Mouse (Mus musculus) lung, postnatal 10 days (tissue): ENCODE results near the gene Mb21d2.

Experiments used
- DNase-seq: peaks from one replicate; pipeline ENCODE4 v3.0.0; 2021

The Mb21d2 gene

DNA sequence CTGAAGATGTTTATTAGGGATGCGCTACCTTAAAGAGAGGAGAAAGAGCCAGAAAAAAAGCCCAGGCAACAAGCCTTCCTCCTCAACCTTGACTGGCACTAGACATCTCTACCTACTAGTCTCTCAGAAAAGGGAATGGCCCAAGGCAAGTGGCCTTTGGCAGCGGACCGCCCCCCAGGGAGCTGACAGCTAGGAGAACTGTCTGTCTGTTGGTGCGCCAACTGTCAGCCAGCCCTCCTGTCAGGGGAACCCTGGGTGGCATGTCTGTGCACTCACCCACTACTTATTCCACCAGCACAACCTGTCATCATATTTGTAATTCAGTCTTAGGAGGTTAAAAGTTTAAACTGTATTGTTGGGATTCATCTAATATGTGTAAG, 30.3 kb downstream of the Mb21d2 start:
- DNase-seq, result no peak

DNA sequence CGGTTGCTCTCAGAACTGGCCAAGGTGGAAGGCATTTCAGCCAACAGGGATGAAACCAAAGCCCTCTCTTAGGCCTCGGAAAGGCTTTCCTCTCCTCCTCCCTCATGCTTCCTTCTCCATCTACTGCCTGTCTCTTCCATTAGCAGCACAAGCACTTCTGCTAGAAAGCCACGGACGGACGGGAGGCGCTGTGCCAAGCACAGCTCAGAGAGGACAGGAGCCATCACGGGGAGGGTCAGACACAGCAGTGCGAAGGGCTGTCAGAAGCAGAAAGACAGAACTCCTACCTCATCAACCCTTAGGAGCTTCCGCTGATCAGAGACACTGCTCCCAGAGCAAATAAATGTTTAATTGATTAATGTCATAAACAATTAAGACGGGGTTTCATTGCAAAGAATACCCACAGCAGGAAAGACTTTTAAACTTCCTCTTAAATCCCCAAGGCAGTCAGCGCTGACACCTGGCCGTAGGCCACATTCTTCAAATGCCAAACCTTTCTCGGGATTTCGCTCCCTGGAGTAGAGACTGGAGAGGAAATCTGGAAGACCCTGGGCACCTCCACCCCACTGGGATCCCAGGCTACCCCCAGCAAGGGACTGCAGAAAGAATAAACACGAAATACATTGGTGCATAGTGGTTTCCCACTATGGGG, 30.8 kb downstream of the Mb21d2 start:
- peak; percentile 39 for DNase-seq

DNA sequence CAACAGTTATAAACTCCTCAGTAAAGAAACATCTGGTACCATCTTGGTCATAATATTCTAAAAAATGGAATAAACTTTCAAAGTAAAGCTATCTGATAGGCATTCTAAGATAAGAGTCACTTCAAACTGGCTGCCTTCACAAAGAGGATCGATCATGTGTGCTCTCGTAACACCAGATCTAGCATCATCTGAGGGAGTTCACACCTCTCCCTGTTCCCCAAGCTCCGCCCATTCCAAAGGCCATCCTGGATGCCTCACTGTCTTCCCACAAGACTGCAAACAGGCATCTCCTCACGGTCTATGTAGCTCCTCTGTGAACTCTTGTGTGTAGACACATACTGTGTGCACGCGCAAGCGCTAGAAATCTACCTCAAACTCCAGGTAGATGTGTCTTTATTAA, 32.9 kb downstream of the Mb21d2 start:
- no peak for DNase-seq

DNA sequence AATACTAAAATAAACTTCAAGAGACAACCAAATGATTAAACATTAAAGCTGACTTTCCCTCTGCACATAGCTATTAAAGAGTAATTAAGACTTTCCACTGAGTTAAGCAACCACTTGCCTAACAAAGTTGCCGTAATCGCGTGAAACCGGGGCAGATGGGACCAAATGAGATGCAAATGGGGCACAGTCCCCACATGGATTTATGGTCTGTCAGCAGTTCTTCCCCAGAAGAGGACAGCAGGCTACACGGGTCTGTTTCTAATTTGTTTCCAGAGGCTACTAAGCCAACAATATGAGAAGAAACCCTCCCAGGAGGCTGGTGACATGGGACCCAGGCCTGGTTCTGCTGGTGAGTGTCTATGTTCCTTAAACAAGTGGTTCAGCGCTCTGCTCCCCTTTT, 34.6 kb downstream of the Mb21d2 start:
- DNase-seq, result no peak

DNA sequence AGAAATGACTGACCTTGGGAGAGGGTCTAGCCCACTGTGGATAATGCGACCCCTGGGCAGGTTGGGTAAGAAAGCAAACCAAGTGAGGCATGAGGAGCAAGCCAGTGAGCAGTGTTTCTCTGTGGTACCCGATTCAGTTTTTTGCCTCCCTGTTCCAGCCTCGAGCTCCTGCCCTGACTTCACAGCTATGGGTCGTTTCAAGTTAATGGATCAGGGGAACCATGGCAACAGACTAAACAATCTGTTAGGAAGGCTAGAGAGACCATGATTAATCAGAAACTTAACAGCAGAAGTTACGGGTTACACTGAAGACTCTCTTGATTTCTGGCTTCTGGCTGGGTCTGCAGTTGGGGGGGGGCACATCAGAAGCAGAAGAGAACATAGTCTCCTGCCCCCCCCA, 36.2 kb downstream of the Mb21d2 start:
- no peak for DNase-seq

DNA sequence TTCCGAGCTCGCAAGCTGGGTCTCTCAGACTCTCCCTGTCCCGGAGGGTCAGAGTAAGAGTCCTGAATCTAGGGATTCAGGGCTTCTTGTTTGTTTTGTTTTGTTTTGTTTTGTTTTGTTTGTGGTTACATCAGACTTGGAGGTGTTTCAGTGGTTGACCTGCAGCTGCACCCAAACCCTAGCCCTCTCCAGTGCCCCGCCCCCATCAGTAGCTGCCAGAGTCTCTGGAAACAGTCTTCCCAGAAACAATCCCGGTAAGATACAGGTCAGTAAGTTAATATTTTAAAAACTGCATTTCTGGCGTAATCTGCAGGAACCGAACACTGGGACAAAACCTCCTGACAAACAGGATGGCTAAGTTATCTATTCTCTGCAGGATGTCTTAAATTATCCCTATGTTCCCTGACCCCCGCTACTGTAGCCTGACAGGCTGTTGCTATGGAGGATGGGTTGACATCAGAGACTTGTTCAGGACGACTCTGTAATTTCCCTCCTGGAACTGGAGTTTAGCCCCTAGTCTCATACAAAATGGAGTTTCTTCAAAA, 43.2 kb downstream of the Mb21d2 start:
- no peak for DNase-seq

DNA sequence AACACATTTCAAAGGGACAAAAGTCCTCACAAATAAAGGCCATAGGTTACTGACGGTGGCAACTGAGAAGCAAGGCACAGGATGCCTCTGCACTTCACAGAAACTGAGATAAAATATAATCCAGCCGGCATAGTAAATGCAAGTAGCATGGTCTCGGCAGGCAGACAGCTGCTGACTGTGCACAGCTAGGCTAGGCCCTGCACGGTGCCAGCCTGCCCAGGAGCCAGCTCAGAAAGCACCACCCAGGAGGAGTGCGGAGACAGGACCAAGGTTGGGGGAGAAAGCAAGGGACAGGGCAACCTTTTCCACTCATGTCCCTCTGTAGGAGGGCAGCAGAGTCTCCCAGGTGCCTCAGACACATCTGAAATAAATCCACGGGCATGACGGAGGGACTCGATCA, 44.0 kb downstream of the Mb21d2 start:
- DNase-seq, result no peak

DNA sequence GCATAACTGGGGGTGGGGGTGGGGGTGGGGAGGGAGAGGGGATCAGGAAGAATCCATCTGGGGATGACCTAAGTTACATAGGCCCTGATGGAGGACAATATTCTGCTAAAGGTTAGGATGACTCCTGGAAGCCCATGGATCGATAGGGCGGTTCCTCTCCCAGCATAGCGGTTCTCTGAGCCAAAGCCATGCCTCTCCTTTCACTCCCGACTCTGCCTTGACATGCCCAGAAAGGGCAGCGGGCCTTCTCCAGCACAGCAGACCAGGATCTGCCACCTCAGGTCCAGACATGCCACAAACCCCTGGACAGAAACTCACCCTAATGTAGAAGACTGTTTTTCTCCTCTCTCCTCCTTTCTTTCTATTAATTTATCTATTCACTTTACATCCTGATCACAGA, 44.8 kb downstream of the Mb21d2 start:
- DNase-seq, result no peak

DNA sequence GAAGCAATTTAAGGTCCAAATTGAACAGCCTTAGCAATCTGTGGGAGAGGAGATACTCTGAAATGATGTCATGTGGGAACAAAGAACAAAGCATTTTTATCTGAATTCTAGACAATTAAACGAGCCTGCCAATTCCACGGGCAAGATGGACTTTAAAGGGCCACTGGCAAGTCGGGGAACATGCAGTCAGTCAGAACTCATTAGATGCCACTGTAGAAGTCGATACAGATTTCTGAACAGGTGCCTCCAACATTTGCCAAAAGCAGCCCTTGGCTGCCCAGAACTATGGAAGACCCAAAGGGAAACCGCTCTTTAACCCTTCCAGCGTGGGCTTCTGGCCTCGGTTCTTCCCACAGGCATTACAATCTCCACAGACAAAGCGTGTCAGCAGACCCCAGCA, 45.8 kb downstream of the Mb21d2 start:
- DNase-seq, result no peak

DNA sequence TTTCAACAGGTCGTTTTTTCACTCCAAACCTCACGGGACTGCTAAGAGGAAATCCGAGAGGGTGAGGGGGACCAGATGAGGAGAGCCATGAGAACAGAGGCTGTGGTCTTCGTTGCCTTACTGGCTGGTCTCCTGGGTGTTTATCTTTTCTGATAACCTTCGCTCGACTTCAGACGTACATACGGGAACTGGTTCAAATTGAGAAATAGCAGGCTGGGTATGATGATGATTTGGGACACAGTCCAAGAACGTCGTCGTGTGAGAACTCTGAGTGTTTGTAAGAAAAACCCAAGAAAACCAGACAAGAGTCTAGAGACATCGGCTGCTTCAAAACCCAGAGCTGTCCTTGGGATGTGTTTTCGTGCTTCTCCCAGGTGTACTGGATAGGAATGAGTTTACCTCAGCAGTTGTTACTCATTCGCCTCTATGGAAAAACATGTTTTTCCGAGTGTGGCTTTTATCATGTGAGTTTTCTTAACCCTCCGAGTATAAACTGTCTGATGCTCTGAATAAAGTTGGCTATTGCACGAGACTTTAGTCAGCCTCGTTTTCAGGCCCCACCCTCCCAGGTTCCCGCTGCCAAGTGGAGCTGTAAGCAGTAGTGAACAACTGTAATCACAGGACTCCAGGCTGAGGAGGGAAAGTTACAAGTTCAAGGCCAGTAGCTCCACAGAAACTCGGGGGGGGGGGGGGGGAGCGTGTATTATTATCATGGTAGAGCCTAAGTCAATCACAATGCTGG, 46.6 kb downstream of the Mb21d2 start:
- DNase-seq, result peak; percentile 35

DNA sequence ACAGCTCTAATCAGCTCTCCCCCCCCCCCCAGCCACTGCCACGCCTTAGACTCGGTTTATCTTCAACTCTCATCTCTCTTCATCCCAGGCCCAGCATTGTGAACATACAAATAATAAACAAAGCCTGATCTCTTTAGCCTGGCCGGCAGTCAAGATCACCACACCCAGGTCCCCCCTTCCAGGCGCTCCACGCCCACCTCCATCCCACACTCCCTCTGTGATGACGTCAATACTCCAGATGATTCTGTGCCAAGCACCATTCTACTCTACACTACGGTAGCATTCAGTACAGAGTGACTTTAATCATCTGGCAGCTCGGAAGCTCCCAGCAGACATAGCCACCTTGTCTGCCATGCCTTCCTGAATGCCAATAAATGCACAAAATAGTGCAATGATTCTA, 47.7 kb downstream of the Mb21d2 start:
- peak; percentile 78 for DNase-seq

DNA sequence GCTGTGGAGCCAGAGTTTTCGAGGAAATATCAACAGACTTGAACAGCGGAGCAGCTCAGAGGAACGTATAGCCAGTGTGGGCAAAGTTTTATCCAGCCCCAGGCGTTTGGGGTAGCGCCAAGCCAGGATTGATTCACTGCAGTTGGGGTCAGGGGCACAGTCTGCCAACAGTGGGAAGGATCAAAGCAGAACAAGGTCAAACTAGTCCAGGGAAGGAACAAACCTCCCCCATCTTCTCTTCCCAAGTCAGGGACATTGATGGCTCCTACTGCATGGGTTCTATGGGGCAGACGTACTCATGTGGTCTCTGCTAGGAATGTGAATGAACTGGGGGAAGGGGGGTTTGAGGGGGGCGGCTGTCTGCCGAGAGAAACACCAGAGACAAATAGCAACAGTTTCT, 48.7 kb downstream of the Mb21d2 start:
- DNase-seq, result no peak

DNA sequence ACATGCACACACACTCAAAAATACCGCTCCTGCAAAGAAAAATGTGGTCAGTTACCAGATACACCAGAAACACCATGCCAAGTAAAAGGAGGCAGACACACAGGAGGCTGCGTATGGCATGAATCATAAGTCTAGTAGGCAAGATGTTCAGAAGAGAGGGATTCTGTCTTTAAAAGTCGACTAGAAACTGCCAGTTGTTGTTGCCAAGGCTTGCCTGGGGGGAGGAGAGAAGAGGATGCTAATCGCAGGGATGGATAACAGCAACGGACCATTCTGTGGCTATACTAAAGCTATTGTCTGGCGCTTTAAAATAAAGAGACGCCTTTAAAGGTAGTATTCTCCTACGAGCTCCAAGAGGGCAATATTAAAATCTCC, 49.2 kb downstream of the Mb21d2 start:
- DNase-seq, result no peak

DNA sequence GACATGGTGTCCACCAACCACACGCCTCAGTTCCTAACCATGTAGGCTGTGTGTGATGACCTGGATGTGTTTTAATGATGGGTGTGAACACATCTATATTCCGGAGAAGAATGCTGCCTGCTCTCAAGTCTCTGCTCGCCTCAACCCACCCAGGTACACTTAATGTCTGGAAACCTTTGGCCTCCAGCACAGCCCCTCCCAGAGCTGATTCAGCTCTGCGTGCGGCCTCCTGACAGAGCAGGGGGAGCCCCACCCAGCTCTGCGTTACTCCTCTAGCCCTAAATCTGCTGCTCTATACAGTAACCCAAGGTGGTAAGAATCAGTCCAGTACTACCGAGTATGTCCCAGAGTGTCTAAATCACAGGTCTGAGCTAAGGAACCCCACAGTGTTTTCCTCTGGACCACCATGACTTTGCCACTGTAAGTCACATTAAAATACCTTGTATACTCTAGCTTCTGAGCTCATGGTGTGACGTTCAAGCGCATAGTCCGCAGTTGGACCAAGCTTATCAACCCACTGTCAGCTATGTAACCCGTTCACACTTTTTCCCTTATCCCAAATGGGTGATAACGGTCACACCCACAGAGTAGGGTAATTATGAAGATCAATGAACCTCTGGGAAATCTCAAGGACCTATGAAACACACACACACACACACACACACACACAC, 49.7 kb downstream of the Mb21d2 start:
- DNase-seq, result no peak

DNA sequence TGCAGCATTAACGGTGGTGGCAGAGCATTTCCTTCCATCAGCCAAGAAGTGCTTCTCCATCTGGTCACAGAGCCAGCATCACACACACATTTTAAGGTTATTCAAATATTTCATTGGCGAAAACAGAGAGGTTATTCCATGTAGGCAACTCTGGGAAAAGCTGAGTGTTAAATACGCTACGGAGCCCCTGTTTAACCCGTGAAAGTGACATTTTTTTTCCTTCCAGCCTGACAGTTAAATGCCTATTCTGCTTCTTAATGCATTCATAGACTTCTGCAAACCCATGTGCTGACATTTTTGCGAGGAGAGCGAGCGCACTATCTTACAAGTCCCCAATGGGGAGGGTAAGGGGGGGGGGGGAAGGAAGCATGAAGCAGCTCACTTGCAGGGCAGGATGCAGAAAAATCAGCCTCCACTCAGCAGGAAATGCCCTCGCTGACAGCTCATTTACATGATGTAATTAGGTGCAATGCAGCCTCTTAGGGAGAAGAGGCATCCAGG, 52.3 kb downstream of the Mb21d2 start:
- DNase-seq, result no peak

DNA sequence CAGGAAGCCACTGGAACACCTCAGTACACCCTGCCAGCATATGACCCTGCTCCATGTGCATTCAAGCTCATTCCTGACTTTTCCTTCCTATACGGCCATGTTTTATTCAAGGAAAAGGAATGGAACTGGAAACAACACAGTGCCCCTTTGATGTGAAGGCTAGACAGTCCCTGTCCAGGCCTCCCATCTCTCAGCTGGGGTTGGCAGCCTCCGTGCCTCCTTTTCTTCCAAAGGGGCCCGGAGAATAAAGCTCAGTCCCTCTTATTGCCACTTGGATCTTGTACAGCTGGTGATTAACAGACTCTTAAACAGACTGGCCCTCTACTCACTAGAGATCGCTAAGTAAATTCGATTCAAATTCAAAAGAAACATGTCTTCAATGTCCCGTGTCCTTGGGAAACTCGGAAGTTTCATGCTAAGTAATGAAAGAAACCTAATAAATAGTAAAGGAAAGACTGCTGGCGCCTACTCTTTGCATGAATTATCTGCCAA, 56.0 kb downstream of the Mb21d2 start:
- DNase-seq, result no peak

DNA sequence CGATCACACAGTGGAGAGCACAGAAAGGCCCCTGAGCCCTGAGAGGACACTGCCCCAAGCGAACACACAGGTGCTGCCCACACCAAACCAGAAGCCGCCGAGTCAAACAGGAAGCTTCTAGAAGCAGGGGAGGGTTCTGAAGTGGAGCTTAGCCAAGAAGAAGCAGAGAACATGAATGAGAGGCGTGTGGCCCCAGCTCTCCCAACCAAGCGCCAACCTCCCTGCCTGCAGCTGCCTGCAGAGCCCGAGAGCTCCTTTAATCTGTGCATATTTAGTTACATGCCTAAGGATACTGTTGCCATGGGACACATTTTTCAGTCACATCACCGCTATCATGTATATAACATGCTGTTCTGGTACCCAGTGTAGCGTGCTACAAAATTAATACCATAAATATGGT, 58.6 kb downstream of the Mb21d2 start:
- DNase-seq, result peak; percentile 35

DNA sequence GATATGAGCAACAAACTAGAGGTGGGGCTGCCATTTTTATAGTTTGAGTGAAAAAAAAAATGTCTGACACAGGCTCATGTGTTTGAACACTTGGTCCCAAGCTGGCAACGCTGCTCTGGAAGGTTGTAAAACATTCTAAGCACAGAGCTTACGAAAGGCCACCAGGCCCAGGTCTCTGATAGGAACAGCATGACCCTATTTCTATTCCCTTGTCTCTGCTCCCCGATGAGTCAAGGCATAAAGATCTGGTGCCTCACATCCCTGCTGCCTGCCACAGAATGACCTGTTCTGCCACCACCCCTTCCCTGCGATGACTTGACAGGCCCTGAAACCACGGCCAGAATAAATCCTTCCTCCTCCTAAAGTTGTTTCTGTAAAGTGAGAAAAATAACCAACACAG, 59.0 kb downstream of the Mb21d2 start:
- DNase-seq, result no peak

DNA sequence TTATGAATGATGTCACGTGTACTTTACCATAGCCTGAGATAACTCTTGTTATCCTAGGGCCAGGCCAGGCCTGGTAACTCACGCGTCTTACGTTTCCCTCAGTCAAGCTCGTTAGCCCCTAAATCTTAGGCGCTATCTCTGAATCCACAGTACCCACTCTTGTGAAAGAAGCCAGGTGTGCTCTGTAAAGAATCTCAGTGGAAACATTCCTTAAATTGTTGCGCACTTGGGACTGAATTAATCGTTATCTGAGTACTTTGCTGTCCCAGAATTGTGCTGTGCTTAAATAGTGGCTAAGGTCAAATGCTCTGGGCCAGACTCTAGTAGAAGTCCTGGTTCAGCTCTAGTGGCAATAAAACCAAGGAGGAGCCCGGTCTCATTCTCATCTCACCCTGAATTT, 60.6 kb downstream of the Mb21d2 start:
- DNase-seq, result no peak

DNA sequence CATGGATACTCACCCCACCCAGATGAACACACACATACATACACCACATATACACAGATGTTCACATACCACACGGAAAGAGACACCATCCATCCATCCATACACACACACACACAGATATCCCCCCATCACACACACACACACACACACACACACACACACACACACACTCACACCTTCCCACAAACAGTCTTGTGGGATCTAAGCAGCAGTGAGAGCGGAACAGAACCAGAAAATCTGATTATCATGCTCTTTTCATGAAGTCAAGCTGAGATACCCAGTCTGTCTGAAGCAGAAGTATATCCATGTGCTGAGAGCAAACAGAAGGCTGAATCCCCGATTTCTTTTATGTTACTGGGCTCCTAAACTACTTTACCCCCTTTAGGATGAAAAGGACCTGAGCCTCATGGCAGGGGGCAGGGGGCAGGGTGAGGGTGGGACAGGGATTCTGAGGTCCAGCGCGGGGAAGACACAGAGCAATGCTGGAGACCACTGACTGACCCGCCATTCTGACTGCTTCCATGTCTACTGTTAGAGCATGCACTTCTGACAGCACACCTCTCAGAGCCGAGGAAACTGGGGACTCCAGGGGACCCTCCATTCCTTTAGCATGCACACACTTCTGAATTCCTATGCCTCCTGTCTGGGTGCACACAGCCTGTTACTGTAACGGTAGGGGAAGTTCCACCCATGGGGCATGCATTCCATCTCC, 62.7 kb downstream of the Mb21d2 start:
- no peak for DNase-seq

DNA sequence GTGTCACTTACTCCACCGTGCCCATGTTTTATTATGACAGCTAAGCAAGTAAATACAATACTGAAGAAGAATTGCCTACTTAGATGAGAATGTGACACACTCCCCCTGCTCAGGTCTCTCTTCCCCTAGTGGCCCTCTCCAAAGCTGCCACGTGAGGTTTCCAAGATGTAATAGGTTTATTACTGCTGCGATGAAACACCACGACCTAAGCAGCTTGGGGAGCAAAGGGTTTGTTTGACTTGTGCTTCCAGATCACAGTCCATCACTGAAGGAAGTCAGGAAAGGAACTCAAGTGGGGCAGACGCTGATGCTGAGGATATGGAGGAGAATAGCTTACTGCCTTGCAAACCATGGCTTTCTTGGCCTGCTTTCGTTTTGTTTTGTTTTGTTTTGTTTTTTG, 65.9 kb downstream of the Mb21d2 start:
- DNase-seq, result no peak

DNA sequence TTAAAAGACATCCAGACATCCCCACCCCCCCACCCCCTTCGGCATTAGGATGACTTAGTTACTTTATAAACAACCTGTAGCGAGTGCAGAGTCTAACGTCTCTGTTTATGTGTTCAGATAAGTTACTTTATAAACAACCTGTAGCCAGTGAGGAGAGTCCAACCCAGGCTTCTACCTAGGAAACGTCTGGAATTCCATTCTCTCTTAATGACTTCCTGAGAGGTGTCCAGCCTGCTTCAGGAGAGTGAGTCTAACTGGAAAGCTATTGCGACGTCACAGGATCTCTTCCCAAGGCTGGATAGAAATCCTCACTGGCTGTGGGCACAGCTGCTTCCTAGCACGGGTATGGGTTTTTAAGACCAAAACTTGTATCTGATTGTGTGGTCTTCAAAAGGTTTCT, 67.4 kb downstream of the Mb21d2 start:
- peak; percentile 43 for DNase-seq

DNA sequence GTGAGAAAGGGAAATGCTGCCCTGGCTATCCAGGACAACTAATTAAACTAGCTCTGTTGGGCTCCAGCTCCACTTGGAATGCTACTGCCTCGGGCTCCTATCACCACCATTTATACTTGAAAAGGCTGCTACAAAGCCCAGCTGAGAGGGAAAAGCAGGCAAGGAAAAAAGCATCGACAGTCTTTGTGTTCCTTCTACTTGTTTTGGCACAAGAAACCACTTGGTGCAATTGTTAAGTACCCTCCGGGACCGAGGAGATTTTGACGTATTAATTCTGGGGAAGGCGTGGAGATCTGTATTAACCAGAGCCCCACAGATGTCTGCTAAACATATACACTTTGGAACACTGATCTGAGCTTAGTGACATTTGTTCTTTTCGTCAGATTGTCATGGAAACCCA, 69.8 kb downstream of the Mb21d2 start:
- DNase-seq, result no peak
